Mouse (Mus musculus): ENCODE data around the gene Tas1r3.

Tas1r3 gene

DNA sequence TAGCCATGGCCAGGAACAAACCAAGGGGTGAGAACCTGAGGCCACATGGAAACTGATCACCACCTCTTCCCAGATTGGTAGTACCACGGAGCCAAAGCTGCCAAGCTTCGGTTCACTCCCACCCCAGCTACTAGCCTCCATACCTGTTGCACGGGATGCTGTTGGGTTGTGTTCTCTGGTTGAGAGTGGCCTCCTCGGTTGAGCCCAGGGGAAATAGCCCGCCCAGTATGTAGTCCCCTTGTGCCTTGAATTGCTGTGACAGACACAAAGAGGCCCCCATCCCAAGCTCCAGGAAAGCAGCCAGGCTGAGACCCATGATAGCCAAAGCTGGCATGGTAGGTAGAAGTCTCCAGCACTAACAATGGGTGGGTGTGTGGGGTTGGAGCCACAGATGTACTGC is at the start of gene Tas1r3:
Gene Tas1r3, minus strand, starts transcription at position 362 of the 400 bp plus-strand sequence.
- DNase-seq: no peak

- peak in 1 of 2 experiments; percentile 4 for DNase-seq
These were observed 45.6 kb upstream of the Tas1r3 start for GRCm38 (mm10) chr4:155908751-155909150.

- DNase-seq: peak in 1 of 2 experiments; percentile 3
These were observed 45.1 kb upstream of the Tas1r3 start for GRCm38 (mm10) chr4:155908281-155908680.

DNA sequence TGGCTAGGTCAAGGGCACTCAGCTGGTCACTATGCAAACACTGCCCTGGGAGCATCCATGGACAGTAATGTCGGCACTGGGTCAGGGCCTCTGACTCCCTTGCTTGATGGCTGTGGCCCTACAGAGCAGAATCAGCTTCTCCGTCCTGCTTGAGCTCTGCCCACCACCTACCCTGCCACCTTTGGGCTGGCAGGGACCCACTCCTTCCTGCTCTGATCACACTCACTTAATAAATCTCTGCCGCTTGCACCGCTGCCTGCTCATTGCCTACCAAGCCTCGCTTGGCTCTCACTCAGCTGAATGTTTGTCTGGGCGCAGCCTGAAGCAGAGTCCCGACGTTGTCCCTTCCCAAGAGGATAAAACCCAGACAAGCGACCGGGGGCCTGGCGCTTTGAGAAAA is 43.8 kb upstream of the Tas1r3 start:
- DNase-seq: no peak

GRCm38 (mm10) chr4:155906125-155906524 is 43.0 kb upstream of the Tas1r3 start:
- no peak for DNase-seq

- DNase-seq: peak in 1 of 2 experiments; percentile 1
These were observed 42.5 kb upstream of the Tas1r3 start for GRCm38 (mm10) chr4:155905634-155906033.

GRCm38 (mm10) chr4:155904318-155905102 is 41.3 kb upstream of the Tas1r3 start:
- DNase-seq: peak; percentile 35 to 36

DNA sequence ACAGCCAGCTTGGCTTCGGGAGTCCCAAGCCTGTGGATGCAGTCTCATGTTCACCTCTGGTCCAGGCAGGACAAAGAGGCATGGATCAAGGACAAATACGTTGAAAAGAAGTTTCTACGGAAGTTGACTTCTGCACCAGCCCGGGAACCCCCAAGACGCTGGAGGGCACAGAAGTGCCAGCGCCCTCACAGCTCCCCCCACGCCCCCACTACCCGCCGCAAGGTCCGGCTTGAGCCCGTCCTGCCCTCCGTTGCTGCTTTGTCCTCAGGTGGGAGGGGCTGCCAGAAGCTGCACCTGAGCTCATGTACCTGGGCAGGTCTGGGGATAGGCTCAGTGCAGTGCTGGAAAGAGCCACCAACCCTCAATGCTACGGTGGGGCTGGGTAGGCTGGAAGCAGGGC is 40.1 kb upstream of the Tas1r3 start:
- DNase-seq: peak; percentile 1

- DNase-seq: peak in 1 of 2 experiments; percentile 38
These were observed 38.0 kb upstream of the Tas1r3 start for GRCm38 (mm10) chr4:155901205-155901604.

DNA sequence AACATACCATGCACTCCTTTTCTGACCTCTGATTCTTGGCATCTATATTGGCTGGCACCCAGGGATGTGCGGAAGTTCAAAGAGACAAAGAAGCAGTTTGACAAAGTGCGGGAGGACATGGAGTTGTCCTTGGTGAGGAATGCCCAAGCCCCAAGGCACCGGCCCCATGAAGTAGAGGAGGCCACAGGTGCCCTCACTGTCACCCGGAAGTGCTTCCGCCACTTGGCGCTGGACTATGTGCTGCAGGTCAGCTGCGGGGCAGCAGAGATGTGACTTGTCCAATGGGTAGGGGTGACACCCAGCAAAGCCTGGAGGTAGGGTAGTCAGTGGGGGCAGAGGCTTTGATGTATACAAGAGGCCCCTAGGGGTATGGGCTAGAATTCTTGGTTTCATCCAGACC is 36.2 kb upstream of the Tas1r3 start:
- DNase-seq: peak in 1 of 2 experiments; percentile 4

GRCm38 (mm10) chr4:155898318-155898717 is 35.2 kb upstream of the Tas1r3 start:
- DNase-seq: peak in 1 of 2 experiments; percentile 2

- no peak for DNase-seq
These were observed 33.3 kb upstream of the Tas1r3 start for GRCm38 (mm10) chr4:155896461-155896860.

DNA sequence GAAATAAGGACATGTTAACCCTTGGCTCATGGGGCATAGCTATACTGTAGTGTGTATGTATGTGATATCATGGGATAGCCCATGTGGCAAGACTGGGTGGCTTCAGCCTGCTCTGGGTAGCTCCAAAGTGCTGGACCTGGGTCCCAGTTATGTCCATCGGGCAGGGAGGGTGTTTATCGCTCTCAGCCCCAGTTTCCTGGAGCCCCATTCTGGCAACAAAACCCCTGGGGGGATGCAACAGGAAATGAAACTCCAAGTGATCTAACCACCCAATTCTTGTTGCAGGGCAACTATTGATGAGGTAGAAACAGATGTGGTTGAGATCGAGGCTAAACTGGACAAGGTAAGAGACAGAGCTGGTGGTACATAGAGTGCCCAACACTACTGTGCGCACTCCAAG is 32.7 kb upstream of the Tas1r3 start:
- no peak for DNase-seq

DNA sequence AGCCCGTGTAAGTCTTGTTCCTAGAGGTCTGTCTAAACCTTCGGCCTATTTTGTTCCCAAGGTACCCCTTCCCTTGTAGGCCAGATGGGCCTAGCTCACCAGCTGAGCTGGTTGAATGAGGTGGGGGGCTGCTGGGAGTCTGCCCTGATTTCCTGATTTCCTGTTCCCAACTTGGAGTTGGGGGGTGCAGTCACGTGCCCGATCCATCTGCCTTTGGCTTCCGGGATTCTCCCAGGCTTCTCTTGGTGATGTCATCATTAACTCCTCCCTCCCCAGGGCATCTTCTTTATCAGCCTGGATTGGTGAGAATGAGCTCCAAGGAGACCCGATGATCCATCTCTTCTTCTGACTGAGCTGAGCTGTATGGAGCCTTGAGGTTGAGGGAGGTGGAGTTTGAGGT is 32.1 kb upstream of the Tas1r3 start:
- peak; percentile 83 to 84 for DNase-seq

- peak in 1 of 2 experiments; percentile 49 for DNase-seq
These were observed 31.2 kb upstream of the Tas1r3 start for GRCm38 (mm10) chr4:155894311-155894881.

DNA sequence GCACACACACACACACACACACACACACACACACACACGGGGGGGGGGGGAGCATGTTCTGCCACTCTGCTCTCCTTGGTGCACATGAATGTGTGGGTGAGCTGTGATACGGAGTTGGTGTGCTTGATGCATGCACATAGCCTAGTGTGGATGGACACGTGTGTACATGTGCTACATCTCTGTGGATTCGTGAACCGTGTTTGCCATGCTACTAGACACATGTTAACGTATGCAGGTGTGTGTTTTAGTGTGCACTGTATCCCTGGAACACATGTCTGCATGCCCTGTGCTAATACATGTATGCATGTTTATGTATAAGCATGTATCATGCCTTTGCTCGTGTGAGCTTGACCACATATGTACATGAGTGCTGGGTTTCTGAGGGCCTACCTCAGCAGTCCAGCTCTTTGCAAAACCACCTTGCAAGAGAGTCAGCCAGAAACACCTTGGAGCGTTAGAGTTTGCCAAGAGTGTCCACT is 30.1 kb upstream of the Tas1r3 start:
- no peak for DNase-seq

- DNase-seq: peak in 1 of 2 experiments; percentile 43
These were observed 29.5 kb upstream of the Tas1r3 start for GRCm38 (mm10) chr4:155892438-155893211.

- DNase-seq: peak; percentile 82 to 91
These were observed 28.9 kb upstream of the Tas1r3 start for GRCm38 (mm10) chr4:155892017-155892416.

GRCm38 (mm10) chr4:155891551-155892001 is 28.4 kb upstream of the Tas1r3 start, which contains the start of the genes Pusl1 and Acap3:
Pusl1 (minus strand) TSS chr4:155891781.
Acap3 (plus strand) TSS chr4:155891822.
- peak; percentile 98 for DNase-seq

GRCm38 (mm10) chr4:155891011-155891471 is 27.9 kb upstream of the Tas1r3 start:
- peak in 1 of 2 experiments; percentile 28 for DNase-seq

GRCm38 (mm10) chr4:155889316-155889715 is 26.2 kb upstream of the Tas1r3 start:
- no peak for DNase-seq

- DNase-seq: no peak
These were observed 25.0 kb upstream of the Tas1r3 start for GRCm38 (mm10) chr4:155888181-155888580.

DNA sequence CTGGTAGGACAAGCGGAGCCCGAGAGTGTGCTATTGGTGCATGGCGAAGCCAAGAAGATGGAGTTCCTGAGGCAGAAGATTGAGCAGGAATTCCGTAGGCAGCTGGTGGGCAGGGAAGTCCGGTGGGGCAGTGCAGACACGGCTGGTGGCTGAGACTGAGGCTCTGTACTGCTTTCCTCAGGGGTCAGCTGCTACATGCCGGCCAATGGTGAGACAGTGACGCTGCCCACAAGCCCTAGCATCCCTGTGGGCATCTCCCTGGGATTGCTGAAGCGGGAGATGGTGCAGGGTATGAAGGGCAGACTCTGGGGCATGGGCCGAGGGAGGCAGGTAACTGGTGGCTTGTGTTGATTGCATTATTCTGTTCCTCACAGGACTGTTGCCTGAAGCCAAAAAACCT is 24.5 kb upstream of the Tas1r3 start:
- no peak for DNase-seq

Measured in cerebellum, postnatal 36 days (tissue).